Mouse (Mus musculus) megakaryocyte-erythroid progenitor cell, adult 5-6 weeks (primary cell): ENCODE measurements around the gene Tnfaip8l1. TPM values are rescaled to one million over a fixed set of nuclear protein-coding genes. Genes with fewer than 3 reads are reported as not detected.
A peak's percentile ranks its signal among the peaks of the same experiment; 100 is the strongest.

ENCODE experiments used
- ATAC-seq: replicated peaks from 2 replicates; pipeline ENCODE4 v1.8.0; 2016; ENCODE audit warnings: mild to moderate bottlenecking, inconsistent platforms; ENCODE audit not compliant: severe bottlenecking, poor library complexity, low FRiP score, low TSS enrichment
- total RNA-seq, 2 experiments: library from RNA; stranded (forward) in 1 of 2; stranded (reverse) in 1 of 2; fragments of 200-1000, 215-1000 nt in 1 of 2; fragments of >200 nt in 1 of 2; fragmentation: Nextera tagmentation in 1 of 2; gene quantifications; 2 replicates each; pipeline ENCODE4 v1.2.3; 2014 to 2017

Tnfaip8l1 gene
- total RNA-seq, 2 experiments from 2014 or later, result 0.76 TPM; not detected in 1

DNA sequence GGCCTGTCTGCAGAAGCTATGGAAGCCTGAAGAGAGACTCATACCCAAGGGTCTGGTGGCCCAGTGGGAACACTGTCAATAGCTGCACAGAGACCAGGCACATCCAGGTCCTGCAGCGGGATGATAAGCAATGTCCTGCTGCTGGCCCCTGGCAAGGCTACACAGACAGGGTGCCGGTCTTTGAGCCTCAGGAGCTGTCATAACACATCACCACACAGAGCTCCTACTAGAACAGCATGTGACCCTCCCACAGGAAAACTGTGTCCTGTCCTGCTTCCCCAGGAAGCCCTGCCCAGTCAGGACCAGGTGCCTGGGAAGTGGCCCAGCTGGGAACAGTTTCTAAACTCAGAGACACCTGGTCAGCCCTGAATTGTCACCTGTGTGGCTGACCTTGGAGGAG lies 48.8 kb downstream of the Tnfaip8l1 start:
- ATAC-seq, result no peak

DNA sequence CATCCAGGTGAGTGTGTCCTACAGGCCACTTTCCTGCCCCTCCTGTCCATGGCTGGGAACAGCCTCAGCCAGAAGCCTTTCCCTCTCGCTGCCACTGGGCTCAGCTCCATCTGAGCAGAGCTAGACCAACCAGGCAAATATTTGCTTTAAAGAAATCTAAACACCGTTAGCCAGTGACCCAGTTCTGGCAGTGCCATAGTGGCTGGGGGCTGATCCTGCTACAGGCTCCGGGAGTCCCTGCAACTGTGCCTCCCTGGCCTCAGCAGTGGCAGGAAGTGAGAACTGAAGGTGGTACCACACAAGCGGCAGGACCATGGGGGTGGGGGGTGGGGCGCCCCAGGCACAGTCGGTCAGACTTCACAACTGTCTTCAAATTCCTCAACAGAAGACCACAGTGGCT lies 50.4 kb downstream of the Tnfaip8l1 start:
- ATAC-seq, result no peak

GRCm38 (mm10) chr17:56214229-56214628 lies 52.0 kb downstream of the Tnfaip8l1 start:
- ATAC-seq, result no peak

DNA sequence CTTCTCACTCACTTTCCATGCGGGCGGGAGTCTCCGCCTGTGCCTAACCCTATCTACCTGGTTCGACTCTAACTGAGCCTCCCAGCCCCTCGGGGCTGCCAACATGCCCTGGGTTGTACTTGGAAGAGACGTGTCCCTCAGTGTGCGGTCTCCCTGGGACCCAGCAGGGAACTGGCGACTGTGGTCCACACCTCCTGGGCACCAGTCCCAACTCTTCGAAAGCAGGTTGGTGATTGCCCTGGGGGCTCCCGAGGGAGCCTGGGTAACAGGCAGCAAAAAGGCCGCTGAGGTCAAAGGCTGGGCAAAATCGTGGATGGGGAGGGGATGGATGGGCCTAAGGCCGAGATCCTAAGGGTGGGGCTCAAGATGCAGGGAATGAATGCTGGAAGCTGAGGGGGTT lies 55.4 kb downstream of the Tnfaip8l1 start:
- no peak for ATAC-seq

DNA sequence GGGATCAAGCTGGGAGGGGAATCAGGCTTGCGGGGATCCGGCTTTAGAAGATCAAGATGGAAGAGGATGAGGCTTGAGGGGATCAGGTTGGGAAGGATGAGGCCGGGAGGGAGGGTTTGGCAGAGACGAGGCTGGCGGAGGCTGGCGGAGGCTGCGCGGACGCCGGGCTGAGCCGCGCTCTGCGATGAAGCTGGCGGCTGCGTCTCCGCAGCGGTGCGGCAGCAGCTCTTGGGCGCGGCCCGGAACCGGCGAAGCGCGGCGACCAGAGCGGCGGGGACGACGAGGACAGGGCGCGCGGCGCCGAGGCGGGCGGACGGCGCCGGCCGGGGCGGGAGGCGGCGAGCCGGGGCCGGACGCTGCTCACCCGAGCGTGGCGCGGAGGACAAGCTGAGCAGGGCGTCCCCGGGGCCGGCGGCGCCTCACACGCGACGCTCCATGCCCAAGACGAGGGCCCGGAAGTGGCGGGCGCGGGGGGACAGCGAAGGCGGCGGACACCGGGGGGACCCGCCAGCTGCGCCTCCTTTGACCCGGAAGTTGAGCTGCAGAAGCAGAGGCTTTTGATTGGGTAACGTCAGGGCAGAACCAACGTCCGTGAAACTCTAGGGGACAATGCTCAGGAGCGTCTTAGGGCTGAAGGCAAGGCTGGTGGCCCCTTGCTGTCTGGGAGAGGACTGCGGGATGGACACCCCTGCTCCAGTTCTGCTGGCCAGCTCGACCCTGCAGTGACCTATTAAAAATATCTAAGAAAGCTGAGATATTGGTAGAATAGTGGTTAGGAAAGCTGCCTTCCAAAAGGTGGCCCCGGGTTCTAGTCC lies 56.3 kb downstream of the Tnfaip8l1 start, which contains the start of gene Dpp9:
TSS of gene Dpp9 (minus strand) at position 529 of the 815 bp plus-strand sequence.
- peak; percentile 99 for ATAC-seq

DNA sequence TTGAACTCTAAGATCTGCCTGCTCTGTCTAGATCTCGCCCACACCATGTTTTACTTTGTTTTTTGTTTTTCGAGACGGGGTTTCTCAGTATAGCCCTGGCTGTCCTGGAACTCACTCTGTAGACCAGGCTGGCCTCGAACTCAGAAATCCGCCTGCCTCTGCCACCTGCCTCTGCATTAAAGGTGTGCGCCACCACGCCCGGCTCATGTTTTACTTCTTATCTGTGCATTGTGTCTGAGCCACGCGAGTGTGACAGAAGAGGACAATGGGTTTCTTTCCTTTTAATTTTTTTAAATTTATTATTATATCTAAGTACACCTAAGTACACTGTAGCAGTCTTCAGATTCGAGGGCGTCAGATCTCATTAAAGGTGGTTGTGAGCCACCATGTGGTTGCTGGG lies 57.0 kb downstream of the Tnfaip8l1 start:
- no peak for ATAC-seq

- no peak for ATAC-seq
These were observed 57.5 kb downstream of the Tnfaip8l1 start for GRCm38 (mm10) chr17:56219805-56220204.

Other genes starting within 250 kb of the Tnfaip8l1 start
- gene Zfp119b, start 213.0 kb upstream of the Tnfaip8l1 start, total RNA-seq (2014; fragmentation: Nextera tagmentation), result 2.0 and 4.8 TPM in 2 replicates
- 1.2 and 10.3 TPM in 2 replicates for gene Zfp119b, start 213.0 kb upstream of the Tnfaip8l1 start, total RNA-seq (2017)
- gene Ebi3, start 209.8 kb upstream of the Tnfaip8l1 start, total RNA-seq (2014; fragmentation: Nextera tagmentation), result 0.42 TPM in 1 of 2 replicates, not detected in the other
- 0.47 TPM in 1 of 2 replicates, not detected in the other for gene Ebi3, start 209.8 kb upstream of the Tnfaip8l1 start, total RNA-seq (2017)
- 11.2 and 18.7 TPM in 2 replicates for gene Yju2, start 203.4 kb upstream of the Tnfaip8l1 start, total RNA-seq (2014; fragmentation: Nextera tagmentation)
- gene Yju2, start 203.4 kb upstream of the Tnfaip8l1 start, total RNA-seq (2017), result 17.1 and 25.5 TPM in 2 replicates
- not detected in 2 replicates for gene Shd, start 192.0 kb upstream of the Tnfaip8l1 start, total RNA-seq (2014; fragmentation: Nextera tagmentation)
- not detected in 2 replicates for gene Shd, start 192.0 kb upstream of the Tnfaip8l1 start, total RNA-seq (2017)
- not detected in 2 replicates for gene Fsd1, start 176.0 kb upstream of the Tnfaip8l1 start, total RNA-seq (2014; fragmentation: Nextera tagmentation)
- gene Fsd1, start 176.0 kb upstream of the Tnfaip8l1 start, total RNA-seq (2017), result not detected in 2 replicates
- gene Stap2, start 156.9 kb upstream of the Tnfaip8l1 start, total RNA-seq (2014; fragmentation: Nextera tagmentation), result not detected in 2 replicates
- not detected in 2 replicates for gene Stap2, start 156.9 kb upstream of the Tnfaip8l1 start, total RNA-seq (2017)
- gene Mpnd, start 156.8 kb upstream of the Tnfaip8l1 start, total RNA-seq (2014; fragmentation: Nextera tagmentation), result 5.4 and 12.1 TPM in 2 replicates
- 2.1 and 6.2 TPM in 2 replicates for gene Mpnd, start 156.8 kb upstream of the Tnfaip8l1 start, total RNA-seq (2017)
- gene Sh3gl1, start 125.8 kb upstream of the Tnfaip8l1 start, total RNA-seq (2014; fragmentation: Nextera tagmentation), result 25.2 and 35.7 TPM in 2 replicates
- 13.6 and 22.1 TPM in 2 replicates for gene Sh3gl1, start 125.8 kb upstream of the Tnfaip8l1 start, total RNA-seq (2017)
- 46.9 and 47.7 TPM in 2 replicates for gene Chaf1a, start 122.0 kb upstream of the Tnfaip8l1 start, total RNA-seq (2014; fragmentation: Nextera tagmentation)
- gene Chaf1a, start 122.0 kb upstream of the Tnfaip8l1 start, total RNA-seq (2017), result 34.5 and 37.5 TPM in 2 replicates
- gene Ubxn6, start 87.4 kb upstream of the Tnfaip8l1 start, total RNA-seq (2014; fragmentation: Nextera tagmentation), result 16.3 and 21.1 TPM in 2 replicates
- gene Ubxn6, start 87.4 kb upstream of the Tnfaip8l1 start, total RNA-seq (2017), result 13.2 and 29.1 TPM in 2 replicates
- gene Hdgfl2, start 82.8 kb upstream of the Tnfaip8l1 start, total RNA-seq (2014; fragmentation: Nextera tagmentation), result 84.1 and 100 TPM in 2 replicates
- gene Hdgfl2, start 82.8 kb upstream of the Tnfaip8l1 start, total RNA-seq (2017), result 70.9 and 103 TPM in 2 replicates
- not detected in 2 replicates for gene Plin4, start 52.7 kb upstream of the Tnfaip8l1 start, total RNA-seq (2014; fragmentation: Nextera tagmentation)
- not detected in 2 replicates for gene Plin4, start 52.7 kb upstream of the Tnfaip8l1 start, total RNA-seq (2017)
- not detected in 2 replicates for gene Plin5, start 44.9 kb upstream of the Tnfaip8l1 start, total RNA-seq (2014; fragmentation: Nextera tagmentation)
- 0.23 TPM in 1 of 2 replicates, not detected in the other for gene Plin5, start 44.9 kb upstream of the Tnfaip8l1 start, total RNA-seq (2017)
- gene Lrg1, start 40.5 kb upstream of the Tnfaip8l1 start, total RNA-seq (2014; fragmentation: Nextera tagmentation), result 1.8 TPM in 1 of 2 replicates, not detected in the other
- 2.1 TPM in 1 of 2 replicates, not detected in the other for gene Lrg1, start 40.5 kb upstream of the Tnfaip8l1 start, total RNA-seq (2017)
- 0.24 TPM in 1 of 2 replicates, not detected in the other for gene Sema6b, start 22.1 kb upstream of the Tnfaip8l1 start, total RNA-seq (2014; fragmentation: Nextera tagmentation)
- gene Sema6b, start 22.1 kb upstream of the Tnfaip8l1 start, total RNA-seq (2017), result 0.42 TPM in 1 of 2 replicates, not detected in the other
- gene Mydgf, start 21.4 kb downstream of the Tnfaip8l1 start, total RNA-seq (2014; fragmentation: Nextera tagmentation), result 28.7 and 59.7 TPM in 2 replicates
- gene Mydgf, start 21.4 kb downstream of the Tnfaip8l1 start, total RNA-seq (2017), result 21.5 and 25.3 TPM in 2 replicates
- gene Dpp9, start 56.4 kb downstream of the Tnfaip8l1 start, total RNA-seq (2014; fragmentation: Nextera tagmentation), result 25.3 and 33.5 TPM in 2 replicates
- 8.6 and 11.7 TPM in 2 replicates for gene Dpp9, start 56.4 kb downstream of the Tnfaip8l1 start, total RNA-seq (2017)
- gene Fem1a, start 94.3 kb downstream of the Tnfaip8l1 start, total RNA-seq (2014; fragmentation: Nextera tagmentation), result 15.8 and 19.2 TPM in 2 replicates
- 19.2 and 21.7 TPM in 2 replicates for gene Fem1a, start 94.3 kb downstream of the Tnfaip8l1 start, total RNA-seq (2017)
- gene Ticam1, start 114.3 kb downstream of the Tnfaip8l1 start, total RNA-seq (2014; fragmentation: Nextera tagmentation), result 5.8 and 8.4 TPM in 2 replicates
- 2.2 and 3.2 TPM in 2 replicates for gene Ticam1, start 114.3 kb downstream of the Tnfaip8l1 start, total RNA-seq (2017)
- 4.8 and 6.8 TPM in 2 replicates for gene Plin3, start 130.4 kb downstream of the Tnfaip8l1 start, total RNA-seq (2014; fragmentation: Nextera tagmentation)
- gene Plin3, start 130.4 kb downstream of the Tnfaip8l1 start, total RNA-seq (2017), result 3.7 and 6.1 TPM in 2 replicates
- not detected in 2 replicates for gene Arrdc5, start 137.8 kb downstream of the Tnfaip8l1 start, total RNA-seq (2014; fragmentation: Nextera tagmentation)
- gene Arrdc5, start 137.8 kb downstream of the Tnfaip8l1 start, total RNA-seq (2017), result not detected in 2 replicates
- gene Uhrf1, start 140.8 kb downstream of the Tnfaip8l1 start, total RNA-seq (2014; fragmentation: Nextera tagmentation), result 151 and 161 TPM in 2 replicates
- gene Uhrf1, start 140.8 kb downstream of the Tnfaip8l1 start, total RNA-seq (2017), result 150 and 161 TPM in 2 replicates
- 16.0 and 17.3 TPM in 2 replicates for gene Kdm4b, start 163.6 kb downstream of the Tnfaip8l1 start, total RNA-seq (2014; fragmentation: Nextera tagmentation)
- gene Kdm4b, start 163.6 kb downstream of the Tnfaip8l1 start, total RNA-seq (2017), result 11.0 and 14.3 TPM in 2 replicates